Mouse (Mus musculus) stomach, postnatal 0 days (tissue): ENCODE measurements around the gene Malsu1.

Experiments
- CTCF ChIP-seq: IDR thresholded peaks from 2 replicates; pipeline ENCODE4 v1.5.1; 2016; ENCODE audit warnings: antibody characterized with exemption, low read depth, mild to moderate bottlenecking, moderate library complexity
- EP300 ChIP-seq: optimal IDR thresholded peaks from 2 replicates; pipeline ENCODE3; 2016; ENCODE audit warnings: antibody characterized with exemption

DNA sequence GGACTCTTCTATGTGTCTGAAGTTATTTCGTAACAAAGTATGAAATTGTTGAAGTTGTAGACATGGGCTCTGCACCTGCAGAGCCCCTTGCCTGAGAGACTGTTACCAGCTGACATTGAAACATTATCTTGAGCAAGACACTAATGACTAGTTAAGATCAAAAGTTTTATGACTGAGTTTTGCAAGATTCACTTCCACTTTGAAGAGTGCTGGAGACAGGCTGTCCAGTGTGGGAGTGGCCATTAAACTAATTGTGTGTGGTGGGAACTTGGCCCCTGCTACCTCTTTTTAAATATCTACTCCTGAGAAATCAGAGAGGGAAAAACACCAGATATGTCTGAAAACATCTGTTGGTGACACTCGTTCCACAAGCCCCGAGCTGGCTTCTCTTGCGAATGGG, 42.4 kb upstream of the Malsu1 start:
- TF ChIP-seq CTCF = no peak
- no peak for TF ChIP-seq EP300
